Mouse (Mus musculus) forebrain, embryonic 14.5 days (tissue): ENCODE measurements around the gene Elf3. TPM values are rescaled to one million over a fixed set of nuclear protein-coding genes. Genes with fewer than 3 reads are reported as not detected.

Source experiments
- ATAC-seq: fragments of 200-750 bp; cut with Nextera tagmentation; 2 replicates; pipeline ENCODE4 v1.8.0; 2017; ENCODE audit warnings: mild to moderate bottlenecking, moderate library complexity
- DNase-seq: peaks from one replicate; pipeline ENCODE4 v3.0.0-alpha.2; 2015; ENCODE audit warnings: low spot score
- H3K27ac ChIP-seq: fragments of 300-500 bp; sonication (generic); 2 replicates; pipeline ENCODE4 v1.5.1; 2014; ENCODE audit warnings: low read depth, mild to moderate bottlenecking, control low read depth, low read length, moderate library complexity
- H3K27me3 ChIP-seq: fragments of 300-500 bp; sonication (generic); replicated peaks from 2 replicates; pipeline ENCODE4 v1.6.1; 2014; ENCODE audit warnings: low read length, control low read depth, mixed read lengths; ENCODE audit not compliant: control insufficient read depth, insufficient read depth
- H3K36me3 ChIP-seq: fragments of 300-500 bp; sonication (generic); 2 replicates; pipeline ENCODE4 v1.6.1; 2014; ENCODE audit warnings: low read length, control low read depth; ENCODE audit not compliant: control insufficient read depth, insufficient read depth
- H3K4me1 ChIP-seq: fragments of 300-500 bp; sonication (generic); 2 replicates; pipeline ENCODE4 v1.6.1; 2014; ENCODE audit warnings: antibody characterized with exemption, low read length, control low read depth; ENCODE audit not compliant: control insufficient read depth, insufficient read depth
- H3K4me2 ChIP-seq: fragments of 300-500 bp; sonication (generic); 2 replicates; pipeline ENCODE4 v1.6.1; 2014; ENCODE audit warnings: mild to moderate bottlenecking, control low read depth, low read length
- H3K4me3 ChIP-seq: fragments of 300-500 bp; sonication (generic); 2 replicates; pipeline ENCODE4 v1.5.1; 2014; ENCODE audit warnings: low read depth, low read length, control low read depth
- H3K9ac ChIP-seq: fragments of 300-500 bp; sonication (generic); 2 replicates; pipeline ENCODE4 v1.6.1; 2014; ENCODE audit warnings: mild to moderate bottlenecking, low read length, control low read depth, moderate library complexity
- H3K9me3 ChIP-seq: fragments of 300-500 bp; sonication (generic); replicated peaks from 2 replicates; pipeline ENCODE4 v1.6.1; 2016; ENCODE audit warnings: low read length, control low read depth, mixed read lengths; ENCODE audit not compliant: control insufficient read depth
- WGBS: fragments of 180-500 bp; shearing (Covaris S2); extraction: QIAGEN DNeasy Blood & Tissue Kit; methylation state at CpG from one replicate; pipeline ENCODE4 v1.1.7; 2014; 5-methylcytosine and 5-hydroxymethylcytosine counted together
- polyA plus RNA-seq: library from polyadenylated mRNA; unstranded; fragments of >200 nt; fragmentation: Nextera tagmentation; extraction: Ambion mirVana; gene quantifications from 2 replicates; pipeline ENCODE4 v1.2.1, GENCODE M21; 2014

Elf3 gene
- 0.13 and 0.14 TPM in 2 replicates for polyA plus RNA-seq

DNA sequence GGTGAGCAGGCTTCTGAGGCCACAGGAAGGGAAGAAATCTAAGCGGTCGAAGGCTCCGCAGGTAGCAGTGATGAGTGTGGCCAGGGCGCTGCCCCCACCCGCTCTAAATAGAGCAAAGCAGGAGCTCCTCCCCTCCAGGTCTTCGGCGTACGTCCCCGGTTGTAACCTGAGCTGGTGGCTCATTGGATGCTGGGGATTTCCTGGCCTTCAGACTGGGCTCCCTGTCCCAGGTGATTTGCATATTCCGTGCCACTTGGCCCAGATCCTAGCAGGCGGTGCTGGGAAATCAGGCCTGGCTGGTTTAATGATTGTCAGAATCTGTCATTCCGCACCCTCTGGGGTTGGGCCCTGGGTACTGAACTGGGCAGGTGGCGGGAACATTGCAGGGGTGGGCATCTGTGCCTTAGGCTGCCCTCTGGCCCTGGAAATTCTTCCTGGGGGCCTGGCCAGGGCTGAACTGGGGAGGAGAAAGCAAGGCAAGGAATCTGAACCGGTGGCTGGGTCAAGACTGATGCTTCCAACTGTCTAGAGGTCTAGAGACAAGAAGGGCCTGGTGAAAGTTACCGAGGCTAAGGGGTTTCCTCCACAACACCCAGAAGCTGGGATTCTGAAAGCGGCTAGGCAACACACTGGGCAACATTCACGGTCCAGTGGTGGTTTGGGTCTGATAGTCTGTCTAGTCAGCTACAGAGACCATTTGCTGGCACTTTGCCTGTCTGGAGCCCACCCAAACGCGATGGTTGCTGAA, at the start of gene Elf3:
Gene Elf3, minus strand, starts transcription at position 189 of the 748 bp plus-strand sequence.
- peak within 1 kb of the TSS; percentile 46 for H3K9ac ChIP-seq
- 7% methylated on average over 19 of the region's 19 CpGs for WGBS
- H3K27ac ChIP-seq = 0 out of 2 replicates have a peak within 1 kb of the TSS, but pooled peaks have one; percentile 1

DNA sequence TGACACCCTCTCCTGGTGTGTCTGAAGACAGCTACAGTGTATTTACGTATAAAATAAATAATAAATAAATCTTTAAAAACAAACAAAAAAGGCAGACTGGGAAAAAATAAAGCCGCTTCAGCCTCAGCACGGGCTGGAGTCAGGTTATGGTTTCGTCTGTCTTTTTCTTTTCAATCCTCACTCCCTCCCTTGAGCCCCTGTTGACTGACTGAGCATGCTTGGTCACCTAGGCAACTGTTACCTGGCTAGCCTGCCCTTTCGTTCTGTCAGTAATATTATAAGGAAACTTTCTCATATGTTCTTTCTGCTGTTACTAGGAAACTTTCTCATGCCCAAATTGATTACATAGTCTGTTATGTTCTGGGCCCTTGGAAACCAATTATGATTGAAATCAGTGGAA, 32.5 kb upstream of the Elf3 start:
- Histone ChIP-seq H3K9me3 (no peaks in the 10 kb centered on the region; the same call in 1 of the 2 replicates), H3K4me3 (no peak overlapping the region), H3K4me1 (no peaks in the 10 kb centered on the region), H3K9ac (no peak overlapping the region), H3K36me3 (peaks cover 8% of the 10 kb centered on the region), H3K27ac (no peak overlapping the region), H3K27me3 (no peaks in the 10 kb centered on the region), H3K4me2 (no peak overlapping the region)
- no peak for DNase-seq
- 79% methylated on average over 5 of the region's 5 CpGs for WGBS
- ATAC-seq = no peak

More for the DNA sequence above, at the start of gene Elf3:
- Histone ChIP-seq H3K36me3 (peaks cover 14% of the 10 kb centered on the region), H3K4me2 (peak within 1 kb of the TSS; percentile 40), H3K4me3 (peak within 1 kb of the TSS; percentile 2; the same call in 1 of the 2 replicates), H3K9me3 (no peaks in the 10 kb centered on the region), H3K4me1 (peaks cover 5% of the 10 kb centered on the region), H3K27me3 (no peaks in the 10 kb centered on the region)
- DNase-seq (peak; percentile 67), ATAC-seq (peak; percentile 58)

DNA sequence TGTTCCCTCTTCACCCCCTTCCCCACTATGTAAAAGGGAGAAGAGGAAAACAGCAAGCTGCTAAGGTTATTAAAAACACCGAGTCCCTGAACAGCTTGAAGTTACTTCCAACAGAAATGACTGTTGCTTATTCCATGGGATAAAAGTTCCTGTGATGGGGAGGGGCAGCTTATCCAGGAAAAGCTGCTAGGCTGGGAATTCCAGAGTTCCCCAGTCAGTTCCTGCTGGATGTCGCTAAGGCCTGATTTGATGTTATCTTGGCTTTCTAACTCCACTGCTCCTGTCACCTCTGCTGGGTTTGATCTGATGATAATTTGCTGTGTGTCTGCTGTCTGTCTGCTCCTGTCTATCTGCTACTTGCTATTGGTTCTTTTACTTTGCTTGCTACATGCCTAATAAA, 27.9 kb upstream of the Elf3 start:
- H3K4me3 ChIP-seq = no peak overlapping the region
- no peak overlapping the region for H3K27ac ChIP-seq
- H3K36me3 ChIP-seq = no peaks in the 10 kb centered on the region
- H3K4me2 ChIP-seq = no peak overlapping the region
- H3K27me3 ChIP-seq = no peaks in the 10 kb centered on the region
- no peaks in the 10 kb centered on the region for H3K9me3 ChIP-seq
- no peak for DNase-seq
- peaks cover 12% of the 10 kb centered on the region for H3K4me1 ChIP-seq
- no peak for ATAC-seq
- H3K9ac ChIP-seq = no peak overlapping the region
- WGBS = 86% methylated on average over 2 of the region's 2 CpGs

DNA sequence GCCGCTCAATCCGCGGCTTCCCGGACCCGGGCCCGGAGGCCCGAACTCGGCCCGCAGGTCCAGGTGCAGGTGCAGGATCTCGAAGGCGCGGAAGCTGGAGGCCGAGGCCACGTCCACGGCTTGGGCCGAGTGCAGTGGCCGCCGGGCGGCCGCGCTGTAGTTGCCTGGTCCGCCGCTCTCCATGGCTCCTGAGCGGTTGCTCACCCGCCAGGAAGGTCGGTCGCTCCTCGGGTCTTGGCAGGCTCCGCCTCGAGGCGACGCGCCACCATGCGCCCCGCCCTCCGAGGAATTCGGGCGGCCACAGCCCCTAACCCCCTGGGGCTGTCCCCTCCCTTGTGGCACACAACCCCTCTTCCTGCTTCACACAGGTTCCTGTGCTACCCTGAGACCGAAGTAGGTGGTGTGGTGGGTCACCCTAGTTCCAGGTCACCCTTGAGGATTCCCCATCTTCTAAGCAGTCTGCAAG, 25.5 kb upstream of the Elf3 start, which contains the start of gene Rnpep:
Gene Rnpep, minus strand, starts transcription at position 259 of the 466 bp plus-strand sequence.
- peak within 1 kb of the TSS; percentile 88 for H3K27ac ChIP-seq
- ATAC-seq (peak; percentile 93), DNase-seq (peak; percentile 81)
- peaks cover 12% of the 10 kb centered on the region for H3K4me1 ChIP-seq
- H3K4me2 ChIP-seq = peak within 1 kb of the TSS; percentile 78
- peak within 1 kb of the TSS; percentile 85 for H3K4me3 ChIP-seq
- no peaks in the 10 kb centered on the region for H3K9me3 ChIP-seq
- 0% methylated on average over 39 of the region's 39 CpGs for WGBS
- H3K36me3 ChIP-seq = peaks cover under 1% of the 10 kb centered on the region
- peak within 1 kb of the TSS; percentile 94 for H3K9ac ChIP-seq
- H3K27me3 ChIP-seq = no peaks in the 10 kb centered on the region

DNA sequence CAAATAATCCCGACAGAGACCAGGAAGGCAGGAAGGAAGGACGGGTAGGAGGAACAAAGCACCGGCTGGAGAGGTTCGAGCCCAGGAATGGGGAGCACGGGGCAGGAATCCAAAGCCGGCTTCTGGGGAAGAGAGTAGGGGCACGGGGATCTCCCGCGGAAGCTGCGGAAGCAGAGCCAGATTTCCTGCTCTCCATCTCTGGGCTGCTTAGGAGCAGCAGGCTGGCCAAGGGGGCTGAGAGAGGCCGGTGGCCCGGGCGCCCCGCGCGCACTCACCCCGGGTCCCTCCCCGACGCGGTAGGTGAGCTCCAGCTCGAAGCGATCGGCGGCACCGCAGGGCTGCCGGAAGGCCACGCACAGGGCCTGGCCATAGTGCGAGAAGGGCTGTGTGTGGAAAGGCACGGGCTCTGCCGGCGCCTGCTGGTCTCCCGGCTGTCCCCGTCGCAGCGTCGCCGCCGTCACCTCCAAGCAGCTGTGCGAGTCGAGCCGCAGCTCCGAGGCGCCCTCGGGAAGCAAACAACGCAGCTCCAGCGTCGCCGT, 25.0 kb upstream of the Elf3 start:
- Histone ChIP-seq H3K36me3 (peaks cover 6% of the 10 kb centered on the region), H3K27ac (peak overlapping the region; percentile 88), H3K4me1 (peaks cover 12% of the 10 kb centered on the region), H3K9ac (peak overlapping the region; percentile 94), H3K4me2 (peak overlapping the region; percentile 78), H3K9me3 (no peaks in the 10 kb centered on the region), H3K27me3 (no peaks in the 10 kb centered on the region), H3K4me3 (peak overlapping the region; percentile 85)
- WGBS = under 1% methylated on average over 42 of the region's 48 CpGs
- peak; percentile 68 for DNase-seq
- peak; percentile 83 for ATAC-seq

DNA sequence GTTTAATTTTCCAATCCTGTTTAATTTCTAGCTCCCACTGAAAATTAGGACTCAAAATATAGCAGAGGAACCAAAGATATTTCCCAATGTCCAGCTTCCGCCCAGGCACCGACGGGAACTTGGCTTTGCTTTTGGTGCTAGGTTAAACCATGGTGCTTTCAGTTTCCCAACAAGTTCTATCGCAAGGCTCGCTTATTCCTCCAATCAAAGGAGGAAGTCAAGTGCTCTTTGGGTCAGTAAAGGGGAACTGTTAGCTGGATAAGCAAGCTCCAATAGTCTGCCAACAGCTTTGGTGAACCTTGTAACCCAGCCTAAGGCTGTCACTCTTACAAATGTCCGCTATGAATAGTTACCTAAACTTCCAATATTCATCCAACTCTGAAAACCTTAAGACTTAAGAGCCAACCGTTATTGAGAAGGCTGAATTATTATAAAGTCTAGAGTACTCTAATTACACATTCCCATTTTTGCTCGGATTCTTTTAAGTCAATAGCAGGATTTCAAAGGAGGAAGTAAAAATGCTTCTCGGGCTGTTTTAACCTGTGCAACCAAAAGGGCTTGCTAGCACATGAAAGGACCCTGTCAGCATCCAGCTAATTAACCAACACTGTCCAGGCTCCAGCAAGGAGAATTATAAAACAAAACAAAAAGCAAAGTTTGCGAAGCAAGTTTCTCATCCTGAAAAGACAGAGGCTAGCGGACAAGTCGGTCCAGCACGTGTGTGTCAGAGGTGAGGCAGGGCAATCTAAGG, 24.3 kb upstream of the Elf3 start:
- ATAC-seq (no peak), DNase-seq (peak; percentile 27)
- Histone ChIP-seq H3K4me3 (peak overlapping the region; percentile 85), H3K36me3 (peaks cover 12% of the 10 kb centered on the region), H3K9ac (peak overlapping the region; percentile 94), H3K9me3 (no peaks in the 10 kb centered on the region), H3K4me1 (peaks cover 12% of the 10 kb centered on the region), H3K27me3 (no peaks in the 10 kb centered on the region), H3K4me2 (peak overlapping the region; percentile 78), H3K27ac (peak overlapping the region; percentile 88; the same call in 1 of the 2 replicates)
- 34% methylated on average over 13 of the region's 13 CpGs for WGBS

DNA sequence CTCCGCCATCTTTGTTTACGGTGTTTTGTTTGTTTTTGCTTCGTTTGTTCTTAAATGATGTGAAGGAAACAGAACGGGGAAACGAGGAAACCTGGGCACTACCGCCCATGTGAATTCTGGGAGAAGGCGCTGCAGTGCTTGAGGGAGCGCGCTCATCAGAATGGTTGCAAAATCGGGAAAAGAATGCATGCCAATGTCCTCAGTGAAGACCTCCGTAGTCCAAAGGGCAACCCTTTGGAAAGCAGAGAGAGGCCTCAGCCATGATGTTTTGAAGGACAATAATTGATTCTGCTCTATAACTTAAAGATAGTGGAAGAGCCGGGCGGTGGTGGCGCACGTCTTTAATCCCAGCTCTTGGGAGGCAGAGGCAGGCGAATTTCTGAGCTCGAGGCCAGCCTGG, 23.5 kb upstream of the Elf3 start:
- H3K9me3 ChIP-seq = no peaks in the 10 kb centered on the region
- DNase-seq = no peak
- WGBS = 94% methylated on average over 17 of the region's 17 CpGs
- no peaks in the 10 kb centered on the region for H3K27me3 ChIP-seq
- no peak for ATAC-seq
- no peak overlapping the region for H3K4me2 ChIP-seq
- no peak overlapping the region for H3K4me3 ChIP-seq
- peaks cover 21% of the 10 kb centered on the region for H3K36me3 ChIP-seq
- H3K4me1 ChIP-seq = peaks cover 12% of the 10 kb centered on the region
- H3K9ac ChIP-seq = no peak overlapping the region
- H3K27ac ChIP-seq = no peak overlapping the region

DNA sequence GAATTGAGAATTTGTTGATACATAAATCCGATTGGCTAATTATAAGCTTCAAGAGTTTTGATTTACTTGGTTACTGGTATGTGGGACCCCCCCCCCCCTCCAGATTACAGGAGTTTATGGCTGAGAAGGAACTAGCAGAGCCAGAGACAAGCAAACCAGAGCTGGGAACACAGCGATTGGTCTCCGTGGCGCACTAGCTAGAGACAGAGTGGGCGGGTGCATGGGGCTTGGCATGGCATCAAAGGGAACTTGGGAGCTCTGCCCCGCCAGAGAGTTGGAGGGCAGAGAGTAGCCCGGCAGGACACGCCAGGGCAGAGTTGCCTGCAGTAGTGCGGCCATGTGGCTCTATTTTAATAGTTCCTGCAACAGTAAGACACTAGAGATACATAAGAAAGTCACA, 22.3 kb upstream of the Elf3 start:
- 52% methylated on average over 9 of the region's 9 CpGs for WGBS
- Histone ChIP-seq H3K4me3 (no peak overlapping the region), H3K9ac (no peak overlapping the region), H3K36me3 (peaks cover 32% of the 10 kb centered on the region), H3K4me1 (peaks cover 12% of the 10 kb centered on the region), H3K9me3 (no peaks in the 10 kb centered on the region), H3K27me3 (no peaks in the 10 kb centered on the region), H3K4me2 (no peak overlapping the region), H3K27ac (no peak overlapping the region)
- DNase-seq (peak; percentile 79), ATAC-seq (no peak; the same call in 1 of the 2 replicates)
